Mouse (Mus musculus) splenic B cell, adult 2 months (primary cell): Measurements from ENCODE around the gene Cd63.

Experiments
- DNase-seq: peaks from one replicate; pipeline ENCODE4 v3.0.0-alpha.2; 2011; ENCODE audit warnings: low read depth, low spot score
- H3K27me3 ChIP-seq: 2 replicates; pipeline ENCODE4 v1.6.1; 2012; ENCODE audit warnings: mild to moderate bottlenecking, low read length, moderate library complexity, mixed read lengths; ENCODE audit not compliant: control insufficient read depth, poor library complexity, insufficient read depth, severe bottlenecking
- H3K36me3 ChIP-seq: 2 replicates; pipeline ENCODE4 v1.6.1; 2012; ENCODE audit warnings: mild to moderate bottlenecking, low read length, moderate library complexity, mixed read lengths; ENCODE audit not compliant: control insufficient read depth, poor library complexity, insufficient read depth, severe bottlenecking

Gene Cd63

GRCm38 (mm10) chr10:128913696-128914095 is 12.9 kb downstream of the Cd63 start:
- no peak for DNase-seq
- Histone ChIP-seq H3K27me3 (peaks cover 3% of the 10 kb centered on the region), H3K36me3 (no peaks in the 10 kb centered on the region; the same call in 1 of the 2 replicates)

- Histone ChIP-seq H3K27me3 (peaks cover 2% of the 10 kb centered on the region; the same call in 1 of the 2 replicates), H3K36me3 (no peaks in the 10 kb centered on the region; the same call in 1 of the 2 replicates)
- no peak for DNase-seq
Measured at GRCm38 (mm10) chr10:128915550-128915949, 14.8 kb downstream of the Cd63 start.

GRCm38 (mm10) chr10:128916665-128917064 is 15.9 kb downstream of the Cd63 start:
- Histone ChIP-seq H3K27me3 (no peaks in the 10 kb centered on the region), H3K36me3 (no peaks in the 10 kb centered on the region; the same call in 1 of the 2 replicates)
- DNase-seq = no peak

DNA sequence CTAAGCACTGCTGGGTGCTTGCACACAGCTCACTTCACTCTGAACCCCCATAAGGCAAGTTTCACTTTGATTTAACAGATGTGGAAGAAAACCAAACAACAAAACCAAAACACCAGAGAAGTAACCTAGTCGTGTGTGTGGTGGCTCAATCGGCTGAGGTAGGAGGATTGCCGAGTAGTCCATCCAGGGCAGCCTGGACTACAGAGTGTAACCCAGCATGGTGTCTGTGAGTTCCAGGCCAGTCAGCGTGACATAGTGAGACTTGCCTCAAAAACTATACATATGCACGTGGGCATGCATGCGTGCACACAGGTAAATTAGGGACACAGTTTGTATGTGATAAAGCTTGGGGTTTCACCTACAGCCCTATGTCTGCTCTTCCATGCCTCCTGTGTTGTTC is 16.6 kb downstream of the Cd63 start:
- Histone ChIP-seq H3K36me3 (no peaks in the 10 kb centered on the region; the same call in 1 of the 2 replicates), H3K27me3 (no peaks in the 10 kb centered on the region)
- DNase-seq = no peak

DNA sequence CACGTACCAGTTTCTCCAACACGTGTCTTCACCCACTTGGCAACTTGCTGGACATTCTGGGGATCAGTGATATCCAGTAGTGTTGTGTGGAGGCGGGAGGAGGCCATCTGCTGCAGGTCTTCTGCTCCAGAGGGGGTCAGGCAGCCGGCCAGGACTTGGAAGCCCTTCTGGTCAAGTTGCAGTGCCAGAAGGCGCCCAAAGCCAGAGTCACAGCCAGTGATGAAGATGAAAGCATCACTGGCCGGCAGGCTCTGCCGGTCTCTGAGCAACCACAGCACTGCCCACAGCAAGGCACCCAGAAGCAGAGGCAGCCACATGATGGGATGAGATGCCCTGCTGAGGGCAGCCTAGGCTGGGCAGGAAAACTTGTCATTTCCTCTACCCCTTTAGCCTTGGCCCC is 17.5 kb downstream of the Cd63 start:
- DNase-seq = no peak
- Histone ChIP-seq H3K36me3 (no peaks in the 10 kb centered on the region; the same call in 1 of the 2 replicates), H3K27me3 (no peaks in the 10 kb centered on the region)

DNA sequence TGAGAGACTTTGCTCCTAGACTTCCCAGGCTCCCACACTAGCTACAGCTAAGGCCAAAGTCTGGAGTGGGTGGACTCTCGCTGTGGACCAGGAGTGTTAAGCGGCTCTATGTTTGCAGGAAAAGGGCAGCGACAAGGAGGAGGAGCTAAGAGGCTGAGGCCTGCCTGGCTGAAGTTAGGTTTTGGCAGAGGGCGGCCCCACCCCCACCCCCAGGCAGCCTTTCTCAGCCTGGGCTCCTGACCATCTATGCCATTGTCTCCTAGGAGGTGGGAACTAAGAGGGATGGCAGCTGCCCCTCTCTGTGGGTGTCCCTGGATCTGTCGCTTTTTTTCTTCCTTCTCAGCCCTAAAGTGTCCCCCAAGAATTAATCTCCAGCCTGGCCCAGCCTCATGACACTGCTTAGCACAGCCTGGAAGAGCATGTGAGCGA is 18.4 kb downstream of the Cd63 start:
- H3K36me3 ChIP-seq = no peaks in the 10 kb centered on the region; the same call in 1 of the 2 replicates
- no peaks in the 10 kb centered on the region for H3K27me3 ChIP-seq
- no peak for DNase-seq

DNA sequence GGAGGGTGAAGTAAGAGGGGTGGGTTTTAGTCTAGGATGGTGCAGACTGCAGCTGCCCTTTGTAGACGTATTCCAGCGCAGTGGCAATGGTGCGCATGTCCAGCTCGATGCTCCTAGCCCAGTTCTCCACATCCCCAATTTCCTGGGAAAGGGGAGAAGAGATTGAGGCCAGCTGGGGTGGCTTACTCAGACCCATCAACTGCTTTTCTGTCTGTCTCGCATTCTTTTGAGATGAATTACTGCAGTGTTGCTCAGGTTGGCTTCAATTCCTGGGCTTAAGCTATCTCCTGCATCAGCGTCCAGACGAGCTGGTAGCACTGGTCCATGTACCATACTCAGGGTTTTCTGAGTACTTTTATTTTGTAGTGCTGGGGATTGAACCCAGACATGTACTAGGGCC is 19.2 kb downstream of the Cd63 start:
- Histone ChIP-seq H3K27me3 (no peaks in the 10 kb centered on the region), H3K36me3 (no peaks in the 10 kb centered on the region; the same call in 1 of the 2 replicates)
- no peak for DNase-seq

DNA sequence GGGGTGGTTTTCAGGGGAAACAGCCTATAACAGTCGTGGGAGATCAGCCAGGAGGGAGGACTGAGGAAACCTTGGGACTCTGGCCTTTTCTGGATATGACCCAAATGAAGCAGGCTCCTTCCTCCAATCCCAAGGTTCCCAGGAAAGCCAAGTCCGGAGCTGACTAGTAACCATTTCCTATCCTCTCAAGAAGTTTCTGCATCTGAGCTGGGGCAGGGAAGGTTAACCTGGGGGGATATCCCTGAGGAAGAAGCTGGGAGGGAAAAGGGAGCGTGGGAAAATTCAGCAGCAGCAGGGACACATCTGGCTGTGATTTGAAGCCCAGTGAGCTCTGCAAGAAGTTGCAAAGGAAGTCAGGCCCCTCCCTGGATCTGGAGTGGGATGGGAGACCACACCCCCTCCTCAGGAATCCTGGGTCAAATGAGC is 20.0 kb downstream of the Cd63 start:
- no peaks in the 10 kb centered on the region; the same call in 1 of the 2 replicates for H3K36me3 ChIP-seq
- no peaks in the 10 kb centered on the region for H3K27me3 ChIP-seq
- DNase-seq = no peak

GRCm38 (mm10) chr10:128921251-128921650 is 20.5 kb downstream of the Cd63 start:
- DNase-seq = no peak
- H3K27me3 ChIP-seq = no peaks in the 10 kb centered on the region
- H3K36me3 ChIP-seq = no peaks in the 10 kb centered on the region; the same call in 1 of the 2 replicates

- DNase-seq = no peak
- Histone ChIP-seq H3K36me3 (no peaks in the 10 kb centered on the region; the same call in 1 of the 2 replicates), H3K27me3 (no peaks in the 10 kb centered on the region)
Measured at GRCm38 (mm10) chr10:128921883-128922821, 21.4 kb downstream of the Cd63 start.

- Histone ChIP-seq H3K36me3 (no peaks in the 10 kb centered on the region; the same call in 1 of the 2 replicates), H3K27me3 (no peaks in the 10 kb centered on the region)
- no peak for DNase-seq
Measured at GRCm38 (mm10) chr10:128922822-128923012, 21.9 kb downstream of the Cd63 start, which contains the start of gene Rdh5. Gene Rdh5, minus strand, starts transcription at chr10:128922888.

DNA sequence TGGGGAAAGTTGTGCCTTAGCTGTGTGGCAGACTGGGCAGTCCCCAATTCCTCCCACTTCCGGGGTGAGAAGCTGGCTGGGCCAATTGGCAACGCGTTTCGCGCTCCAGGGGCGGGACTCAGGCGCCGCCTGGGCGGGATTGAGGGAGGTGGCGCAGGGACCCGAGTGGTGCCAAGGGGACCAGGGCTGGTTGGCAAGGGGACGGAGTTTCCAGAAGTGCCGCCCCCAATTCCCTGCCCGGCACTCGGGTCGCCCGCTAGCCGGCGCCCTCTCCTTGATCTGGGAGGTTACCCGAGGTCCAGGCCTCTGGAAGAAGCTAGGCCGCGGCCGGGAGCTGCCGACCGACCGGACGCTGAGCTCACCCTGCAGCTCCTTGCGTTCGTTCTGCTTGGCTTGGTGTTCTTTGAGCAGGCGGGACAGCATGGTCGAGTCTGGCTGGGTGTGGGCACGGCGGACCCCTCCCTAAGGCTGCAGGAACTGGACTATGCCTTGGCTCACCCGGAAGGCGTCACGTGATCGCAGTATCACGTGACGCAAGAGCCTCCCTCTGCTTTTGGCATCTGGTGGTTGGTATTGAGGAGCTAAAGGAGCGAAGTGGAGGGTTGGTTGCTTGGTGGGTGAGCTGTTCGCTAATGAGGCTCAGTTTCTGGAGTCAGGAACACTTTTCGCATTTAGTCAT is 22.4 kb downstream of the Cd63 start:
- Histone ChIP-seq H3K36me3 (no peaks in the 10 kb centered on the region; the same call in 1 of the 2 replicates), H3K27me3 (no peaks in the 10 kb centered on the region)
- DNase-seq = peak; percentile 86

DNA sequence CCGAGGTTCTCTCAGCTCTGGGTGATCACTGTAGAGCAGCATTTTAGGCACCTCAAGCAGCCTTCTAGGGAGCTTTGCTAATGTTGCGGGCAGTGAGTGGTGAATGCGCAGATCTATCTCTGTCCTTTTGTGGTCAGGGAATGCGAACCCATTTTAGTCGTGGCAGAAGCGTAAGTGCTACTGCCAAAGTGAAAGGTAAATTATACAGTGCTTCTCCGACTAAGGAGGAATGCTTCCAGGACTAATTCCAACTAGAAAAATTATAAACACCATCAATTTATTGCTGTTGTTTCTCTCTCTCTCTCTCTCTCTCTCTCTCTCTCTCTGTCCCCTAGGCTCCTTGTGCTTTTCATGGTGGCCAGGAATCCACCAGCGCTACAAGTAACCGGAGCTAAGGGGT is 23.1 kb downstream of the Cd63 start, which contains the start of gene Bloc1s1:
Gene Bloc1s1 (minus strand): TSS at position 101 of the 400 bp plus-strand sequence.
- Histone ChIP-seq H3K27me3 (no peaks in the 10 kb centered on the region), H3K36me3 (no peaks in the 10 kb centered on the region; the same call in 1 of the 2 replicates)
- DNase-seq = no peak

- Histone ChIP-seq H3K27me3 (no peaks in the 10 kb centered on the region), H3K36me3 (no peaks in the 10 kb centered on the region)
- no peak for DNase-seq
Measured at GRCm38 (mm10) chr10:128928356-128928755, 27.6 kb downstream of the Cd63 start.
